Mouse (Mus musculus): ENCODE data around the gene Git1.

The Git1 gene

DNA sequence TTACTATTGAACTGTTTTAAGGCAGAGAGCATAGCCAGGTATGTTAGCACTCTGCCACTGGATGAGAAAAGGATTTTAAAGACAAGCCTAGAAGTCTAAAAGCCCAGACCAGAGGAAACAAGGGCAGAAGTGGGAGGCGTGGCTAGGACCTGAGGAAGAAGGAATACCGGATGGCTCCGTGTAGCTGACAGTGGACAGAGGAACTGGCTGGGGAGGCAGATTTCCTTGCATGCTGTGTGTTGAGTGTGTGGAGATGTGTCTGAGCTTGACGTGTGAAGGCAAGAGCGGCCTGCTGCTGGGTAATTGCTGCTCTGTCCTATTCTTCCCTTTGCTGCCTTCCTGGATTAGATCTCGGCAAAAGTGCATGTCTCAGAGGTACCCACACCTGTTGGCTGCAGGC lies 9.1 kb downstream of the Git1 start:
- DNase-seq (ENCODE audit: low read depth), result no peak

DNA sequence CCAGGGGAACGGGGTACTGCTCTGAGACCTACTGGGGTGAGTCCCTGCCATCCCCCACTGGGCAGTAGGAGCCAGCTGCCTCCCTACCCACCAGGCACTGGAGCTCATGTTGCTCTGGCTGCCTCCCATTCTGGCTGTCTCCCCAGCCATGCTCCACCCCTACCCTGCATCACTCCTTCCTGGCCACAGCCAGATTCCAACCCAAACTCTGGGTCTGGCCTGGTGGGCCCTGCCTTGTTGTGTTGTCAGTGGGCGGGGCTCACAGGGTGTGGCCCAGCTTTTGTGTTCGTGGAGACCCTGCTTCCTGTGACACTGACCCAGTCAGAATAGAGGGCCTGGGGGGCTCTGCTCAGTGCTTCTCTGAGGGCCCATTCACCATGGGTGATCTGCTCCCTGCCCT lies 10.1 kb downstream of the Git1 start:
- DNase-seq (ENCODE audit: low read depth), result peak; percentile 86

DNA sequence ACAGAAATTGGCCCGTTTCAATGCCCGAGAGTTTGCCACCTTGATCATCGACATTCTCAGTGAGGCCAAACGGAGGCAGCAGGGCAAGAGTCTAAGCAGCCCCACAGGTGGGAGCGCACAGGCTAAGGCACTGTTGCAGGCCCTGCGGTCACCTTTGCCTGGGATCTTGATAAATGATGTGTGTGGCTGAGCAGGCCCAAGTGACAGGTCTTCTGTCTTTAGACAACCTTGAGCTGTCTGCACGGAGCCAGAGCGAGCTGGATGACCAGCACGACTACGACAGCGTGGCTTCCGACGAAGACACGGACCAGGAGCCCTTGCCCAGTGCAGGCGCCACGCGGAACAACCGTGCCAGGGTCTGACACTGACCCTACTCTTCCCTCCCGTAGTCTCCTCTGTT lies 11.0 kb downstream of the Git1 start:
- no peak for DNase-seq (ENCODE audit: low read depth)

DNA sequence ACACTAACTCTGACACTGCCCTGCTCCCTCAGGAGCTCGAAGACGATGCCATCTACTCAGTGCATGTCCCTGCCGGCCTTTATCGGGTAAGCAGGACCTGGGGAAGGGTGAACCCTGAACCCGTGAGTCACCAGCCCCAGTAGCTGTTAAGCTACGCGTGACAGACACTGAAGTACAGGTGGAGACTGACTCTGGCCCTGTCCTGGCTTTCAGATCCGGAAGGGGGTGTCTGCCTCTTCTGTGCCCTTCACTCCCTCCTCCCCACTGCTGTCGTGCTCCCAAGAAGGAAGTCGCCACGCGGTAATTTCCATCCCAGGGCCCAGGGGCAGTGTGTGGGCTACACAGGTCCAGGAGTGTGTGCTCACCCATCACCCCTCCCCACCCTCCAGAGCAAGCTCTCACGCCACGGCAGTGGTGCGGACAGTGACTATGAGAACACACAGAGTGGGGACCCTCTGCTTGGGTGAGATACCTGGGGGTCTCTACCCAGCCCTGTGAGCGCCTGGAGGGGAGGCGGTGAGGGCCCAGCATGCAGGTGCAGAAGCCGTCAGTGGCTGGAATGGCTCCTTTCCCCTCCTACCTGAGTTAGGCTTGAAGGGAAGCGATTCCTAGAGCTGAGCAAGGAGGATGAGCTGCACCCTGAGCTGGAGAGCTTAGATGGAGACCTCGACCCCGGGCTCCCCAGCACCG lies 12.1 kb downstream of the Git1 start:
- no peak for DNase-seq (ENCODE audit: low read depth)

DNA sequence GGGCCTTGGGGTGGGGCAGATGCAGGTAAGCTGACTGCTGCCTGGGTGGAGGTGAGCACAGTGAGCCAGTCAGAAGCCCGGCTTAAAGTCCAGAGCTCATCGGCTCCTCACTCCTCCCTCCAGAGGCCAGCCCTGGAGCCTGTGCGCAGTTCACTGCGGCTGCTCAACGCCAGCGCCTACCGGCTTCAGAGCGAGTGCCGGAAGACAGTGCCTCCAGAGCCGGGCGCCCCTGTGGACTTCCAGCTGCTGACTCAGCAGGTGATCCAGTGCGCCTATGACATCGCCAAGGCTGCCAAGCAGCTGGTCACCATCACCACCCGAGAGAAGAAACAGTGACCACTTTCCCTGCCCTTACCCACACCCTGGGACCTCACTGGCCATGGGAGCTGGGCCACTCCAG lies 12.9 kb downstream of the Git1 start:
- DNase-seq (ENCODE audit: low read depth), result no peak

DNA sequence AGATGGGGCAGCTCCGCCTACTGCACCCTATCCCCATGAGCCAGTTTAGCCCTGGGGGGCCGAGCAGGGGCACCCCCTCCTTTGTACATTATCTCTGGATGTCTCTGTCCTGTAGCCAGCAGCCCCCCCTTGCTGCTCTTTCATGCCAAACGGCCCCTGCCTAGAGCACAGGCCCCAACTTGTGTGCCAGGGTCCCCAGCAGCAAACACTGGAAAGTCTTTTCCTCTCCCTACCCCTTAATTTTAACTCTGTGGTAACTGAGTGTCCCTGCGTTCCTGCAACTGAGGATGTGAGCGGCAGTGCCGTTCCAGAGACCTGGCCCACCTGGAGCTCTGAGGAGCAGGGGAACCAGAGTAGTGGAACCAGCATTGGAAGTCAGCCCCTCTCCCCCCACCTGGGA lies 13.6 kb downstream of the Git1 start:
- DNase-seq (ENCODE audit: low read depth), result no peak

DNA sequence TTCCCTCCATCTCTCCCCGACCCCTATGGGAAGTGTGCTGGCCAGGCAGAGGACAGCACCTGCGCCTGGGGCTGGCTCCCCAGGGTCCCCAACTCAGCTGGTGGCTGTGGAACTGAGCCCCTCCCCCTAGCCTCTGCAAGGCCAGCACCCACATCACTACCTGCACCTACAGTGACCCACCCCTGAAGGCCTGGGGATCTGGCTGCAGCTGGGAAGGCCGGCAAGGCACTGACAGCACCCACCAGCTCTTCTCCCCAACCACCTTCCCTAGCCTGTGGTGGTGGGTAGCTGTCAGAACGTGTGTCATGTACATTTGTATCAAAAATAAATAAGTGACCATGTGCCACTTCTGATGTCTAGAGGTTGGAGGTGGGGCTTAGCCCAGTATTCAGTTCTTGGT lies 14.1 kb downstream of the Git1 start:
- no peak for DNase-seq (ENCODE audit: low read depth)

DNA sequence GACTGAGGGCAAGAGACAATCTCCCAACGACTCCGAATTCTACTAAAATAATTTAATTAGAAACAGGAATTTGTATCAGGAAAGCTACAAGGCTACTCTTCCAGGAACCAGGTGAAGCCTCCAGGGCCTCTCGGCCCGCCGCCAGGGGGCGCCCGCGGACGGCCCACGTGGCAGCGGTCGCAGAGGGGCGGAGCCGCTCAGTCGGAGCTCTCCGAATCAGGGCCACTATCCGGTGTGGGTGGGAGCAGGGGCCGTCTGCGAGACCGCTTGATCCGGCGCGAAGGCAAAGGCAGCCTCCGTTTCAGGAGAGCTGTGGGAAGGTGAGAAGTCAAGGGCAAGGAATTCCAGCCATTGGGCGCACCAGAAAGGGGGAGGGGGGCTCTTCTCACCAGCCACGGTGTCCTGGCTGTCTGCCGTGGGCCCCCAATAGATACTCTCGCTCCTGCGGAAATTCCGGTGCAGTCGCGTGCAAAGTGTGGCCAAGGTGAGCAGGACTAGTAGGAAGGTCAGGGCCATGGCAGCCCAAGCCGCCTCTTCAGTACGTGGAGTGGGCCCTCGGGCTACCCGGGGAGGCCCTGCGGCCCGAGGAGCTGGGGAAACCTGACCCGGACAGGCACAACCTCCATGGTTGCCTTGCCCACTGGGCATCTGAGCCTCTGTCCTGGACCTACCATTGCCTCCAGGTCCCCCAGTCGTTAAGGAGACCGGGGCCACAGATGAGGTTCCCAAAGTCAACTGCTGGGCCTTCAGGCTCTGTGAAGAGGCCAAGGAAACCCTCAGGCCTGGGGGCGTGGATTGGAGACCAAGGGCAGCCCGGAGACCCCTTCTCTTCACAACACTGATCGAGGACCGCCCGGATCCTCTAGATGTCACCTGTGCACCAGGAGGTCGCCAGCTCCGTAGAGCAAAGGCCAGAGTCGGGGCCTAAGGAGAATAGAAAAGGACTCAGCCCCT lies 15.0 kb downstream of the Git1 start:
- no peak for DNase-seq (ENCODE audit: low read depth)

DNA sequence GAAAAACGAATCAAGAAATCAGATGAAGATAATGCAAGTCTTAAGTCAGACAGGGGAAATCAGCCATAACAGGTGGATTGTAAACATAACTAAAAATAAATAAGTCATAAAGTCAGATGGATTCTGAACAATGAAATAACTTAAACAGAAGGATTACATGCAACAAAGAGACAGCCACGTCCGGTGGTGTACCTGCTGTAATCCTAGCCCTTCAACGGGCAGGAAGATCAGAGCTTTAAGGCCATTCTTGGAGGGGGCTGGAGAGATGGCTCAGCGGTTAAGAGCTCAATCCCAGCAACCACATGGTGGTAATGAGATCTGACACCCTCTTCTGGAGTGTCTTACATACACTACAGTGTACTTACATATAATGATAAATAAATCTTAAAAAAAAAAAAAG lies 18.0 kb downstream of the Git1 start:
- DNase-seq (ENCODE audit: low read depth), result no peak

DNA sequence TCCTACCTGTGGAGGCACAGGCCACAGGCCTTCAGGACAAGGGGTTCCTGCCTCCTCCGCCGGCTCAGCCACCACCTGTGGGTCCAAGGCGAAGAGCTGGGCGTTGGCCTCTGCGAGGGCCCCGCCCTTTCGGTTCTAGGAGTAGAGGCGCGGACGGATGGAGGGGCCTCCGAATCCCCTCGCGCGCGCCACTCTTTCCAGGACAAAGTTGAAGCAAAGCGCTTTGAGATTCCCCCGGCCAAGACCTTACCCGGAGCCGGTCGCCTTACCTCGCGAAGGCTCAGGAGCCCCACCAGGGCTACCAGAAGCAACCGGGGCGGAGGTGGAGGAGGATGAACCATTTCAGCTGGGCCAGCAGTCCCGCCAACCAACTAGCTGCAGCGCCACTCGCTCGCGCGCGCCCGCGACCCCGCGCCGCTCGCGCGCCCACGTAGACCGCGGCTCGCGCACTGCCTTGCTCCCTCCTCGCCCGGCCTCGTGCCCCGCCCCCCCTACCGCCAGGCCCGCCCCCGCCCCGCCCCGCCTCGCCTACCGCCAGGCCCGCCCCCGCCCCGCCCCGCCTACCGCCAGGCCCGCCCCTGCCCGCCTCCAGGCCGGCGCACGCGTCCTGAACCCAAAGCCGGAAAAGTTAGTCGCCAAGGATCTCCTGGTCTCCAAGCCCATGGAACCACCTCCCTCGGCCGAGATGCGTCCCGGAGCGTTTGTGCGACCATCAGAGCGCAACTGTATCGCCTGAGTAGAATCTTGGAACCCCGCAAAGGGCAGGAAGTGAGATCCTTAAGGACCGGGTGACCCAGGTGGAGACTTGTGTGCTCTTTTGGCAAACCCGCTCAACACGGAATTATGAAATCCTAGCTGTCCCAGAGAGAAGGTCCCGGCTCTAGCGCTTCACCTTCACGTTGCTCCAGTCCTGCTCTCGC lies 19.8 kb downstream of the Git1 start:
- DNase-seq (ENCODE audit: low read depth), result no peak

DNA sequence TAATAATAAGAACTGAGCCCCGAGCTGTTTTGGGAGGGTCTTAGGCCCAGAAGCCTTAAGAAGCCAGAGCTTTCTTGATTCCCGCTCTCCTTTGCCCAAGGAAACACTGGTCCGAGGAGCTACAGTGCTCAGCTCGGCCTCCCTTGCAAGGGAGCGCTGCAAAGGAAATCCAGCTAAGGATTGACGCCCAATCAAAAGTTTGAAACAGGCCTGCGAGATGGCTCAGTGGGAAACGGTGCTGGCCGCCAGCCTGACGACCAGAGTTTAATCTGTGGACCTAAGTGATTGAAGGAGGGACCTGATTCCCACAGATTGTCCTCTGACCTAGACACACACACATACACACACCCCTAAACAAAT lies 20.4 kb downstream of the Git1 start:
- no peak for DNase-seq (ENCODE audit: low read depth)

DNA sequence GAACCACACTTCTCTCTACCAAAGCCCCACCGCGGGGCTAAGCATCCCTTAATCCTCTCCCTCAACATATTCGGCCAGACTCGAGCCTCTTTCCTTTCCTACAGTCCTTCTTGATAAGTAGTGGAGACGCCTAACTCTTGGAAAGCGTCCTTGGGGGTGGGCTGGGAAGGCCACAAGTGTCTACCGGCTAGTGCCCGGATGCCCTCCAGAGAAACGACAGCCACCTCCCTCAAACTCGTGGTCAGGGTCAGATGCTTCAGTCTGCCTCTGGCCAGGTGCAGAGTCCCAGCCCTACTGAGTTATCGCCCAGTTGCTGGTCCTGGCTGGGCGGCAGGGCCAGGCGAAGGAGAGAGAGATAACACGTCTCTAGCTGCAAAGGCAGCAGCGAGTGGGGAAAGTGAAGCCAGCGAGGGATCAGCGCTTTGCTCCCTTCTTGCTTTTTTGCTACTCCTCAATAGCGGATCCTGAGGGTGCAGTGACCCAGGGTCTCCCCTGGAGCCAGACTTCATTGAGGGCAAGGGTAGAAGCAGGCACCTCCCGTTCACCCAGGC lies 21.0 kb downstream of the Git1 start:
- DNase-seq (ENCODE audit: low read depth), result no peak

DNA sequence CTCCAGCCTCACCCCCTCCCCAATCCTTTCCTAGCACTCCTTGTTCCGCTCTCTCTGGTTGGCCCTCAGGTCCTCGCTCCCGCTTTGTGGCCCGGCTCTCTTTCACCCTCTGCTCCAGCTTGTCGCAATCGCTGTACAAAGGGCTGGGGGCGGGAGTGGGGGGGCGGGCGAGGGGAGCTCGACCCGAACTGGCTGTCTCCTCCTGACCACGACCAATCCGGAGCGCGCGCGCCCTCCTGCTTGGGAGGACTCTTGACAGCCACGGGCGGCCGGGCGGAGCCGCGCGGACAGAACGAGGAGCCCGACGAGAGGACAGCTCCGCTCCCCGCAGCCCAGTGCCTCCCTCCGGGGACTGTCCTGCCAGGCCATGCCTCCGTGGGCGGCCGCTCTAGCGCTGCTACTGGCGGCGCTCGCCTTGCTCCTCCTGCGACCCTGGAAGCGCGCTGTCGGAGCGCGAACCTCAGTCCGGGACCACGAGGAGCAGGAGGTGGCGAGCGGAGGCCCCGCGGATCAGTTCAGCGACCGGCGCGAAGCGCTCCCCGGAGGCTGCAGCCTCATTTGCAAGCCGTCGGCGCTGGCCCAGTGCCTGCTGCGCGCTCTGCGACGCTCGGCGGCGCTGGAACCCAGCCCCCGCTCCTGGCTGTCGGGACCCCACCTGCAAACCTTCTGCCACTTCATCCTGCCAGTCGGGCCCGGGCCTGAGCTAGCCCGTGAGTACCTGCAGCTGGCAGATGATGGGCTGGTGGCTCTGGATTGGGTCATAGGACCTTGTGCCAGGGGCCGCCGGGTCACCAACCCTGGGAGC lies 21.7 kb downstream of the Git1 start, which contains the start of gene Abhd15:
Gene Abhd15, plus strand, starts transcription at position 290 of the 805 bp plus-strand sequence.
- DNase-seq (ENCODE audit: low read depth), result no peak

DNA sequence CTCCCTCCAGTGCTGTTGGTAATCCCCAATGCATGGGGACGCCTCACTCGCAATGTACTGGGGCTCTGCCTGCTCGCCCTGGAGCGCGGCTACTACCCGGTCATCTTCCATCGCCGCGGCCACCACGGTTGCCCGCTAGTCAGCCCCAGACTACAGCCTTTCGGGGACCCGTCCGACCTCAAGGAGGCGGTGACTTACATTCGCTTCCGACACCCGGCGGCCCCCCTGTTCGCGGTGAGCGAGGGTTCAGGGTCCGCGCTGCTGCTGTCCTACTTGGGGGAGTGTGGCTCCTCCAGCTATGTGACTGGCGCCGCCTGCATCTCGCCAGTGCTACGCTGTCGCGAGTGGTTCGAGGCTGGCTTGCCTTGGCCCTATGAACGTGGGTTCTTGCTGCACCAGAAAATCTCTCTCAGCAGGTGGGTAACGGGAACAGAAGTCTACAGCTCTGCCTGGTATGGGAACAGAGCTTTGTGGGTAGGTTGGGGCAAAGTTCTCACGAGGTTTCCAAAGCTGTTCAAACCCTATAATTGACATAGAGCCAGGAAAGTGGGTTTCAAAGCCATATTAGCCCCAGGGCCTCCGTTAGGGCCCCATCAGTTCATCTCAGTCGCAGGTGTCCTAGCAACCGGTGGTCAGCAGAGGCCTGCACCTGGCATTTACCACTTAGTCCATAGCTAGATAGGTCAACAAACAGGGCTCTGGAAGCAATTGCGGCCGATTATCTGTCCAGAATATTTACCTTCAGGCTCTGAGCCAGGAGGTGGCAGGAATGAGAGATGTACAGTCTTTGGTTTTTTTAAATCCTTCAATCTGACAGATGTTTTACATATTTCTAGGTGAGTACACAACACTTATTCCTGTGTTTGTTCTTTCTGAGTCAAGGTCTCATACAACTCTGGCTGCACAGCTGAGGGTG lies 22.5 kb downstream of the Git1 start, which contains the start of gene Trp53i13:
Gene Trp53i13, minus strand, starts transcription at position 344 of the 916 bp plus-strand sequence.
- DNase-seq (ENCODE audit: low read depth), result no peak

DNA sequence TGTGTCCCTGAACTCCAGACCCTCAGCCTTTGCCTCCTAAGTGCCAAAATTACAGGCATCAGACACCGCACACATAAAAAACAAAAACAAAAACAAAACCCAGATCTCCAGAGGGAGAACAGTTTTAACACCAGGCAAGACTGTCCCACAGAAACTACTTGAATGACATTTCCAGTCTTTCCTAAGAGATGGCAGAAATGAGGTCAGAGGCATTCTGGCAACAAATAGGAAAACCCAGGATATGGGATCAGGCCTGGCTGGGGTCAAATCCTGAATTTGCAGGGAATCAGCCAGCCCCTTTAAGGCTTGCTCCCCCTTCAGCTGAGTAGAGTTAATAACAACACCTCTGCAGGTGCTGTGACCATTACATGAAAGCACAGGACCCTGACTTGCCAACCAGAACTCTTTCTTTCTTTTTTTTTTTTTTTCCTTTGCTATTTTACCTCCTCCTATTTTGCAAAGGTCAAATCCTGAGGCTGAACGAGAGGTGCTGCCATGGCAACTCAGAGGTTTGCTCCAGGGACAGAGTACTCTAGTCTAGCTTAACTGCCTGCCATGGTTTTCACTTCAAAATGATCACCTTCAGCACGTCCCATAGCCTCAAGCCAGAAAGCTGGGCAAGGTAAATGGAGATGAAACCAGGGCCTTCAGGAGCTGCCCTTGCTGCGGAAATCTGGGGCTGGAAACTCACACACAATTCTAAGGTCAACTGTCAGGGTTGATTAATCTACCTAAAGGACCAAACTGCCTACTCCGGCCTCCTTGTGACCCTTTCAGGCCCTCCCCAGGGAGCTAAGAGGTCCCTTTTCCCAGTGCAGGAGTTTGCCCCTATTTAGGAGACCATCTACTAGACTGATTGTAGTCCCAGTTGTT lies 23.4 kb downstream of the Git1 start:
- DNase-seq (ENCODE audit: low read depth), result no peak

DNA sequence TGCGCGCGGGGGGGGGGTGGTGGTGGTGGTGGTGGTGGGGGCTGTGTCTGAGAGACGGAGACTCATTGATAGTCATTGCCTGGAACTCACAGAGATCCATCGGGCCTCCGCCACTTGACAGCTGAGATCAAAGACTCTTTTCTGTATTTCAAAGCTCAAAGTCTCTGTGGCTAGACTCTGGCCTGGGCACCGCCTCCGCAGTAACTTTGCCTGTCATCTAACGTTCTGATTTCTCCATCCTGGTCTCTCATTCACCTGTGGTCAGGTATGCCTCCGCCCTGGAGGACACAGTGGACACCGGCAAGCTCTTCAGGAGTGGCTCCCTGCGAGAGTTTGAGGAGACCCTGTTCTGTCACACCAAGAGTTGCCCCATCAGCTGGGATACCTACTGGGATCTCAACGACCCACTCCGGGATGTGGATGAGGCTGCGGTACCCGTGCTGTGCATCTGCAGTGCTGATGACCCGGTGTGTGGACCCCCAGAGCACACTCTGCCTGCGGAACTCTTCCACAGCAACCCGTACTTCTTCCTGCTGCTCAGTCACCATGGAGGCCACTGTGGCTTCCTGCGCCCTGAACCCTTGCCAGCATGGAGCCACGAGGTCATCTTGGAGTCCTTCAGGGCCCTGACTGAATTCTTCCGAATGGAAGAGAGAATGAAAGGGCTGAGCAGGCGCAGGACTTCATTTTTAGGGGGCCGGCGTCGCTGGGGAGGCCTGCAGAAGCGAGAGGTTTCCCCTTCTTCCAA lies 24.9 kb downstream of the Git1 start:
- no peak for DNase-seq (ENCODE audit: low read depth)

DNA sequence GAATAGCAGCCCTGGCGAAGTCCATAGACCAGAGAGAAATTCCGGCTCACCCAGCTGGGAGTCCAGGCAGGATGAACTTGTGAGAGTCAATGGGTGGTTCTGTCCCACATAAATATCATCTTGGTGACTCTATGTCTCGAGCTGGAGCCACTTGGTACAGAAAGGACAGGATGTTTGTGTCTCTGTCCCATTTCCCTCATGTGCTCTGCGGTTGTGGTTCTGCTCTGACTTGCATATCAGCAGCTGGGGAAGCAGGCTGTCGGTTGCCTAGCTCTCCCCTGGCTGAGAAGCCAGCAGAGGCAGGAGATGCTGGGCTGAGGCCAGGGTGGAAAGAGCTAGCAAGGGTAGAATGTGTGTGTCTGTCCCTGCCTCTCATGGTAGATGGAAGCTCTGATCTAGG lies 25.7 kb downstream of the Git1 start, which contains the start of gene Gm10392:
Gene Gm10392, minus strand, starts transcription at position 156 of the 400 bp plus-strand sequence.
- DNase-seq (ENCODE audit: low read depth), result no peak

Measured in fibroblast of lung, adult 2 months (primary cell).